Mouse (Mus musculus) retina, postnatal 7 days (tissue): ENCODE data around the gene H2-Q10.
"Not testable (repeated sequence)": the region's sequence is repeated elsewhere in the genome, so short reads cannot be mapped to it uniquely, and the experiment has no call there.

Source experiments
- DNase-seq: peaks from one replicate; pipeline ENCODE4 v3.0.0-alpha.2; 2012; ENCODE audit warnings: low read depth, low spot score

H2-Q10 gene

DNA sequence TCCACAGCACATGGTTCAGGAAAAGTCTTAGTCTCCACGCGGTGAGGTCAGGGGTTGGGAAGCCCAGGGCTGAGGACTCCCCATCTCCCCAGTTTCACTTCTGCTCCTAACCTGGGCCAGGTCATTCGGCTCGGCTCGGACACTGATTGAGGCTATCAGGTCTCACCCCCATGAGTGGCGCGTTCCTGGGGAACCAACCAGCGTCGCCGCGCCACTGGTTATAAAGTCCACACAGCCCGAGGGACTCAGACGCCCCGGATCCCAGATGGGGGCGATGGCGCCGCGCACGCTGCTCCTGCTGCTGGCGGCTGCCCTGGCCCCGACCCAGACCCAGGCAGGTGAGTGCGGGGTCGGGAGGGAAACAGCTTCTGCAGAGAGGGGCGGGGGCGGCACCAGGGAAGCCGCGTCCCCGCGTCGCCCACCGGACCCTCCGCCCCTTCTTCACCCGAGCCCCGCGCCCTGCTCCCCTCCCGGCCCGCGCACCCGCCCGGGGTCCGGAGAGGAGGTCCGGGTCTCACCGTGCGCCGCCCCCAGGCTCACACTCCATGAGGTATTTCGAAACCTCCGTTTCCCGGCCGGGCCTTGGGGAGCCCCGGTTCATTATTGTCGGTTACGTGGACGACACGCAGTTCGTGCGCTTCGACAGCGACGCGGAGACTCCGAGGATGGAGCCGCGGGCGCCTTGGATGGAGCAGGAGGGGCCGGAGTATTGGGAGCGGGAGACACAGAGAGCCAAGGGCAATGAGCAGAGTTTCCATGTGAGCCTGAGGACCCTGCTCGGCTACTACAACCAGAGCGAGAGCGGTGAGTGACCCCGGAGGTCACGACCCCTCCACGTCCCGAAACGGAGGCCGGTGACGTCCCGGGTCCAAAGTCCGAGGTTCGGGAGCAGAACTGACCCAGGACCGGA is at the start of gene H2-Q10:
TSS of gene H2-Q10 (plus strand) at position 248 of the 910 bp plus-strand sequence.
- no peak for DNase-seq

DNA sequence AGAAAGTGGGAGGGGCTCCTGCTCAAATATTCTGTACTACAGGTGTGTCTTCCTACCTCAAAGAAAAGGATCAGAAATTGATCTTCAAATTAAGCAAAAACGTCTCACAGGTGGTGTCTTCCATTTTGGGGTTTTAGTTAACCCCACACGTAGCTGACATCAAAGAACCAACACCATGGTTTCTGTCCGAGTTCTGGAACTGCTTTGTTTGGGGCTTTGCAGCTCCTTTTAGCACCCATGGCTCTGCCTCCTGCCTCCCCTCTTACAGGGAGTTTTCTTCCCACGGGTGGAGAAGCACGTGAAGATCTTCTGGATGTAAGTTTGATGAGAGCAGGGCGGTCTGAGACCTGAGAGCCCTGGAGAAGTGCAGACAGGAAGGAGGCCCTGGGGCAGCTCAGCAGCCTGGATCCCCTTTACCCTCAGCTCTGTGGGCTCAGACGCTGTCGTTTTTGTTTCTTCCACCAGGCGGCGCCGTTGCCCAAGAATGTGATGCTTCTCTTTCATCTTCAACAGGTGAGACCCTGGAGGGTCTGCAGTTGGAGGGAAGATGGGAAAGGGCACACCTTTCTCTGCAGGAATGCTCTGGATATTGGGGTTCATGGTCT is 49.6 kb upstream of the H2-Q10 start:
- peak; percentile 46 for DNase-seq

DNA sequence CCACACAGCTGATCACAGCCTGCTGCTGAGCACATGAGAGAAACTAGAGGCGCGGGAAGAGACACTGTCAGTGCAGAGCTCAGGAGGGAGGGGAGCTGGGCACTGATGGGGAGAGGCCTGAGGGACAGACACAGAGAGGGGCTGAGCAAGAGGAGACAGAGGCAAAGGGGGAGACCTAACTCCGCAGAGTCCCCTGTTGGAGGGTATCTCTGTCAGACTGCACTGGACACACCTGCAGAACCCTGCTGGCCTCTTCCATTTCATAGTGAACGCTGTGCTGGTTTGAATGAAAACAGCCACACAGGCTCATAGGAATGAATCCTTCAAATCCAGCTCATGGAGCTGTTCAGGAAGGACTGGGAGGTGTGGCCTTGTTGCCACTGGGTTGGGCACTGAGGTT is 48.6 kb upstream of the H2-Q10 start:
- DNase-seq: not testable (repeated sequence)

DNA sequence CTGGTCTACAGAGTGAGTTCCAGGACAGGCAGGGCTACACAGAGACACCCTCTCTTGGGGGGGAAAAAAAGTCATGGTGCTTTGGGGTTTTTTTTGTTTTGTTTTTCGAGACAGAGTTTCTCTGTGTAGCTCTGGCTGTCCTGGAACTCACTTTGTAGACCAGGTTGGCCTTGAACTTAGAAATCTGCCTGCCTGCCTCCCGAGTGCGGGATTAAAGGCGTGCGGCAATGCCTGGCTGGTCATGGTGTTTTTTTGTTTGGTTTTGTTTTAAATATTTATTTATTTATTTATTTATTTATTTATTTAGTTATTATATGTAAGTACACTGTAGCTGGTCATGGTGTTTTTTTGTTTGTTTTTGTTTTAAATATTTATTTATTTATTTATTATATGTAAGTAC is 47.5 kb upstream of the H2-Q10 start:
- DNase-seq: not testable (repeated sequence)

DNA sequence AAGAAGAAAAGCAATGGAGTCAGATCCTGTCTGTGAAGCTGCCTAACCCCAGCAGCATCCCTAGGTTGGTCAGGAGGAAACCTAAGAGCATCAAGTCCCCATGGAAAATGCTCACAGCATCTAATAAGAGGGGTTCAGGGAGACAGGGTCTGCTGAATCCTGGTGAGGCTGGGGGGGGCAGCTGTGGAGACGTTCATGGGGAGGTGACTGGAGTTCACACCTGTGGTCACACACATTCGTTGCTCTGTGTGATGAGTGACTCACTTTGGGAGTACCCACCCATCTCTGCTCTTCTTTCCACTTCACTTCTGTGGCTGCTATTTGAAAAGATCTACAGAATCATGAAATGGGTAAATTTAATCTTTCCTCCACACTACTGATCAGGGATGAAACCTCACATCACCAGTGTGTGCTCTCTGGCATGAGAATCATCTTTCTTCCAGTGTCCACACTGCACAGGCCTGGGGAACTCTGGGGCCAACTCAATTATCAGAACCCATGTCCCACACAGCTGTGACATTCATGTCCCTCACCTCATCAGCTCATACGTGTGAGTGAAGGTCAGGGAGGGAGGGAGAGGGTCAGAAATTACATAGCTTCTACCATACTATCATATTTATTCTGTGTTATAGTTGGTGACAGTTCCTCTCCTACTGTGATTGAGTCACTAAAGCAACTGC is 46.6 kb upstream of the H2-Q10 start:
- not testable (repeated sequence) for DNase-seq

- not testable (repeated sequence) for DNase-seq
Measured at GRCm38 (mm10) chr17:35424106-35424505, 45.8 kb upstream of the H2-Q10 start.

- DNase-seq: peak; percentile 57
Measured at GRCm38 (mm10) chr17:35424624-35425416, 45.1 kb upstream of the H2-Q10 start, which contains the start of gene H2-Q6. H2-Q6 (plus strand) TSS chr17:35424850.

DNA sequence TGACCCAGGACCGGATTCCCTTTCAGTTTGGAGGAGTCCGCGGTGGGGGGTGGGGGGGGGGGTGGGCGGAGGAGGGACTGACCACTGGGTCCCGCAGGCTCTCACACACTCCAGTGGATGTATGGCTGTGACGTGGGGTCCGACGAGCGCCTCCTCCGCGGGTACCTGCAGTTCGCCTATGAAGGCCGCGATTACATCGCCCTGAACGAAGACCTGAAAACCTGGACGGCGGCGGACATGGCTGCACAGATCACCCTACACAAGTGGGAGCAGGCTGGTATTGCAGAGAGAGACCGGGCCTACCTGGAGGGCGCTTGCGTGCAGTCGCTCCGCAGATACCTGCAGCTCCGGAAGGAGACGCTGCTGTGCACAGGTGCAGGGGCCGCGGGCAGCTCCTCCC is 44.4 kb upstream of the H2-Q10 start:
- not testable (repeated sequence) for DNase-seq

DNA sequence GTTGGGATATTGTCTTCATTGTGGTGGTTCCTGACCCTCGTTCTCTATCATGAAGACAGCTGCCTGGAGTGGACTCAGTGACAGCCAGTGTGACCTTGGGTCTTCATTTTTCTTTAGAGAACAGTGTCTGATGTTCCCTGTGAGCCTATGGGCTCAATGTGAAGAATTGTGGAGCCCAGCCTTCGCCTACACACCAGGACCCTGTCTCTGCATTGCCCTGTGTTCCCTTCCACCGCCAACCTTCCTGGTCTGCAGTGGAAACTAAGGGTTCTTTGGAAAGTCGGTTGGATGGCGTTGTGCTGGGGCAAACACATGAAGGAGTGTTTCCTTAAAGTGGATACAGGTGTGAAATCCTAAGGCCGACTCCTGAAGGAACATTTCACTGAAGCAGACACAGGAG is 41.0 kb upstream of the H2-Q10 start:
- not testable (repeated sequence) for DNase-seq

DNA sequence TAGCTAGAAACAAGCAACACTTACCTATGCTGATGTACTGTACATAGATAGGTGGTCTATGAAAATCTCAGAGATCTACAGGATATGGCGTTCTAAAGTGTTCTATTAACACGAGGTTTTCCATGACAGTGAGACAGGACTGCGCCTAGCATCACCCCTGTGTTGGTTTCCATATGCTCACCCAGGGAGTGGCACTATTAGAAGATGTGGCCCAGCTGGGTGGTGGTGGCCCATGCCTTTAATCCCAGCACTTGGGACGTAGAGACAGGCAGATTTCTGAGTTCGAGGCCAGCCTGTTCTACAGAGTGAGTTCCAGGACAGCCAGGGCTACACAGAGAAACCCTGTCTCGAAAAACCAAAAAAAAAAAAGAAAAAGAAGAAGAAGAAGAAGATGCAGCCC is 39.2 kb upstream of the H2-Q10 start:
- not testable (repeated sequence) for DNase-seq

DNA sequence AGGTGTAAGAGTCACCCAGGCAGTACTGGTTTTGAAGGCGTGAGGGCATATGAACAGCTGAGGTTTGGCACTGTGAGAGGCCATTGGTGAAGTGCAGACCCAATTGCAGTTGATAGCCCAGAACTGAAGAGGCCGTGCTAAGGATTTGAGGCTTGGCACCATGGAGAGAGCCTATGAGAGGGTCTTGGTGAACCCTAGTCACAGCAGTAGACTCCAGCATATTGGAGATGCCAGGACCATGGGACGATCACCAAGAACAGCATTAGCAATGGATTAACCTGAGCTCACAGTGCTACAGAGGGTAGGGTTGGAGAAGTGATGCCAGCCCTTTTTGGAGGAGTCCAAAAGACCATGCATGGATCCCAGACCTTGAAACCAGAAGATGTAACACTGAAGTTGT is 37.7 kb upstream of the H2-Q10 start:
- not testable (repeated sequence) for DNase-seq

DNA sequence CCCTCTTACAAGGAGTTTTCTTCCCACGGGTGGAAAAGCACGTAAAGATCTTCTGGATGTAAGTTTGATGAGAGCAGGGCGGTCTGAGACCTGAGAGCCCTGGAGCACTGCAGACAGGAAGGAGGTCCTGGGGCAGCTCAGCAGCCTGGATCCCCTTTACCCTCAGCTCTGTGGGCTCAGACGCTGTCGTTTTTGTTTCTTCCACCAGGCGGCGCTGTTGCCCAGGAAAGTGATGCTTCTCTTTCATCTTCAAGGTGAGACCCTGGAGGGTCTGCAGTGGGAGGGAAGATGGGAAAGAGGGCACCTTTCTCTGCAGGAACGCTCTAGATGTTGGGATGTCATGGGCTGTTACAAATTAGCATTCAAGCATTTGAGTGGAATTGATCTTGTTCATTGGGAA is 35.1 kb upstream of the H2-Q10 start:
- DNase-seq: peak; percentile 35

DNA sequence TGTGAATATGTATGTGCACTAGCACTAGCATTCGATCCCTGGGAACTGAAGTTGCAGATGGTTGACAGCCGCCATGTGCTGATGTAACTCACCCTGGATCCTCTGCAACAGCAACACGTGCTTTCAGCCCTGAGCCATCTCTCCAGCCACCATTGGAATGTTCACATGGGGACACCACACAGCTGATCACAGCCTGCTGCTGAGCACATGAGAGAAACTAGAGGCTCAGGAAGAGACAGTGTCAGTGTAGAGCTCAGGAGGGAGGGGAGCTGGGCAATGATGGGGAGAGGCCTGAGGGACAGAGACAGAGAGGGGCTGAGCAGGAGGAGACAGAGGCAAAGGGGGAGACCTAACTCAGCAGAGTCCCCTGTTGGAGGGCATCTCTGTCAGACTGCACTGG is 34.3 kb upstream of the H2-Q10 start:
- not testable (repeated sequence) for DNase-seq

- not testable (repeated sequence) for DNase-seq
Measured at GRCm38 (mm10) chr17:35437386-35437936, 32.4 kb upstream of the H2-Q10 start.

DNA sequence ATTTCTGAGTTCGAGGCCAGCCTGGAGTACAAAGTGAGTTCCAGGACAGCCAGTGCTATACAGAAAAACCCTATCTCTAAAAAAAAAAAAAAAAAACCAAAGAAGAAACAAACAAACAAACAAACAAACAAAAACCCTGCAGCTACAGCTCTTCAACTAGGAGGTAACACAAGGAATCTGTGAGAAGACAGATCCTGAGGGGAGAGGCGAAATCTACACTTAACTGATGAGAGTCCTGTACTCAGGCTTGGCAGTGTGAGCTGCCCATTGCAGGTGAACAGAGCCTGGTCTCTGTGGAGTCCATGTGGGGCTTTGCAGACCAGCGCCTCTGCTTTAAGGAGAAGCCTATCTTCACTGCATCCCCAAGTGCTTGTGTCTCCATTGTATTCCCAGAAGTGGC is 31.5 kb upstream of the H2-Q10 start:
- not testable (repeated sequence) for DNase-seq

GRCm38 (mm10) chr17:35438885-35439284 is 31.0 kb upstream of the H2-Q10 start, which contains the start of gene H2-Q7:
H2-Q7 (plus strand) TSS chr17:35439155.
- peak; percentile 67 for DNase-seq

DNA sequence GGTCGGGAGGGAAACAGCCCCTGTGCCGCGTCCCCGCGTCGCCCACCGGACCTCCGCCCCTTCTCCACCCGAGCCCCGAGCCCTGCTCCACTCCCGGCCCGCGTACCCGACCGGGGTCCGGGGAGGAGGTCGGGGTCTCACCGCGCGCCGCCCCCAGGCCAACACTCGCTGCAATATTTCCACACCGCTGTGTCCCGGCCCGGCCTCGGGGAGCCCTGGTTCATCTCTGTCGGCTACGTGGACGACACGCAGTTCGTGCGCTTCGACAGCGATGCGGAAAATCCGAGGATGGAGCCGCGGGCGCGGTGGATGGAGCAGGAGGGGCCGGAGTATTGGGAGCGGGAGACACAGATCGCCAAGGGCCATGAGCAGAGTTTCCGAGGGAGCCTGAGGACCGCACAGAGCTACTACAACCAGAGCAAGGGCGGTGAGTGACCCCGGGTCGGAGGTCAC is 30.6 kb upstream of the H2-Q10 start:
- not testable (repeated sequence) for DNase-seq

- not testable (repeated sequence) for DNase-seq
Measured at GRCm38 (mm10) chr17:35439925-35440645, 29.8 kb upstream of the H2-Q10 start.

GRCm38 (mm10) chr17:35442376-35442775 is 27.5 kb upstream of the H2-Q10 start:
- DNase-seq: not testable (repeated sequence)

GRCm38 (mm10) chr17:35444510-35444909 is 25.4 kb upstream of the H2-Q10 start:
- DNase-seq: not testable (repeated sequence)
